Mouse (Mus musculus) stomach, postnatal 0 days (tissue): ENCODE measurements around the gene Tmem132a. TPM values are rescaled to one million over a fixed set of nuclear protein-coding genes. Genes with fewer than 3 reads are reported as not detected.

ENCODE experiments used
- ATAC-seq: fragments of 200-750 bp; cut with Nextera tagmentation; 2 replicates; pipeline ENCODE4 v1.8.0; 2017; ENCODE audit not compliant: low FRiP score, low TSS enrichment
- DNase-seq: peaks from one replicate; pipeline ENCODE4 v3.0.0-alpha.2; 2016; ENCODE audit warnings: low spot score
- H3K27ac ChIP-seq: fragments of 300-500 bp; sonication (generic); replicated peaks from 2 replicates; pipeline ENCODE4 v1.5.1; 2014; ENCODE audit warnings: mild to moderate bottlenecking, control low read depth
- H3K27me3 ChIP-seq: fragments of 300-500 bp; sonication (generic); 2 replicates; pipeline ENCODE4 v1.6.1; 2014; ENCODE audit warnings: low read length; ENCODE audit not compliant: control insufficient read depth, insufficient read depth
- H3K36me3 ChIP-seq: fragments of 300-500 bp; sonication (generic); 2 replicates; pipeline ENCODE4 v1.6.1; 2014; ENCODE audit warnings: low read length, mixed read lengths; ENCODE audit not compliant: control insufficient read depth, insufficient read depth
- H3K4me1 ChIP-seq: fragments of 300-500 bp; sonication (generic); replicated peaks from 2 replicates; pipeline ENCODE4 v1.6.1; 2014; ENCODE audit warnings: antibody characterized with exemption; ENCODE audit not compliant: control insufficient read depth, insufficient read depth
- H3K4me2 ChIP-seq: fragments of 300-500 bp; sonication (generic); replicated peaks from 2 replicates; pipeline ENCODE4 v1.6.1; 2014; ENCODE audit warnings: low read depth, mild to moderate bottlenecking, control low read depth, moderate library complexity
- H3K4me3 ChIP-seq: fragments of 300-500 bp; sonication (generic); 2 replicates; pipeline ENCODE4 v1.5.1; 2014; ENCODE audit warnings: low read depth, low read length, control low read depth
- H3K9ac ChIP-seq: fragments of 300-500 bp; sonication (generic); 2 replicates; pipeline ENCODE4 v1.6.1; 2014; ENCODE audit warnings: mild to moderate bottlenecking, low read length, control low read depth, mixed read lengths
- H3K9me3 ChIP-seq: fragments of 300-500 bp; sonication (generic); 2 replicates; pipeline ENCODE4 v1.6.1; 2016; ENCODE audit warnings: low read length; ENCODE audit not compliant: control insufficient read depth
- CTCF ChIP-seq: IDR thresholded peaks from 2 replicates; pipeline ENCODE4 v1.5.1; 2016; ENCODE audit warnings: antibody characterized with exemption, low read depth, mild to moderate bottlenecking, moderate library complexity
- EP300 ChIP-seq: optimal IDR thresholded peaks from 2 replicates; pipeline ENCODE3; 2016; ENCODE audit warnings: antibody characterized with exemption
- WGBS: fragments of 180-500 bp; shearing (Covaris S2); extraction: QIAGEN DNeasy Blood & Tissue Kit; methylation state at CpG from one replicate; pipeline ENCODE4 v1.1.7; 2014; 5-methylcytosine and 5-hydroxymethylcytosine counted together
- polyA plus RNA-seq: library from polyadenylated mRNA; unstranded; fragments of >200 nt; fragmentation: Nextera tagmentation; extraction: Ambion mirVana; gene quantifications from 2 replicates; pipeline ENCODE4 v1.2.1, GENCODE M21; 2015

Tmem132a gene
- polyA plus RNA-seq, 1 experiment from 2014 or later: 19.1 TPM

DNA sequence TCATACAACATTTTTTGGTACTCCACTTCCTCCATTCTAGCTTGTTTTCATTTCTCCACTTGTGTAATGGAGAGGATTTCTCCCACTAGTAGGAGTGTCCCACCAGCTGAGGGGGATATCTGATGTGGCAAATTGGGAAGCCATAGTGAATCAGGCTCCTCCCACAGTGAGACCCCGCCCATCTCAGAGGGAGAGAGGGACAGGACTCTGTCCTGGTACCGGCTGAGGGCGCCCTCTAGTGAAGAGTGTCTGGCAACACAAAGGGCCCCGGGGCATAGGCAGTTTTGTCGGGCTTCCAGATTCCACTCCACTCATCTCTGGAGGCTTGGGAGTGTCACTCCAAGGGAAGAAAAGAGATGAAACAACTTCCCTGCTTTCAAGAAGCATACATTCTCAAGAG is 38.3 kb downstream of the Tmem132a start:
- Histone ChIP-seq H3K9ac (no peak overlapping the region), H3K4me3 (no peak overlapping the region), H3K4me1 (no peaks in the 10 kb centered on the region), H3K27ac (no peak overlapping the region), H3K27me3 (no peaks in the 10 kb centered on the region), H3K4me2 (no peak overlapping the region), H3K9me3 (no peaks in the 10 kb centered on the region), H3K36me3 (no peaks in the 10 kb centered on the region)
- TF ChIP-seq CTCF: peak; percentile 78
- TF ChIP-seq EP300: no peak
- peak; percentile 81 for DNase-seq
- ATAC-seq: peak; percentile 80; the same call in 1 of the 2 replicates
- 10% methylated on average over 5 of the region's 5 CpGs for WGBS

- H3K27ac ChIP-seq: no peak within 1 kb of the TSS
- no peak for TF ChIP-seq CTCF
- no peak for TF ChIP-seq EP300
- H3K4me3 ChIP-seq: no peak within 1 kb of the TSS
- H3K4me2 ChIP-seq: no peak within 1 kb of the TSS
- ATAC-seq (no peak), DNase-seq (no peak)
- no peak within 1 kb of the TSS for H3K9ac ChIP-seq
- no peaks in the 10 kb centered on the region for H3K27me3 ChIP-seq
- no peaks in the 10 kb centered on the region for H3K9me3 ChIP-seq
- H3K4me1 ChIP-seq: no peaks in the 10 kb centered on the region
- WGBS: 87% methylated on average over 16 of the region's 16 CpGs
- H3K36me3 ChIP-seq: no peaks in the 10 kb centered on the region
These were observed 40.1 kb downstream of the Tmem132a start, which contains the start of gene Cd6 for GRCm38 (mm10) chr19:10829436-10830175. Gene Cd6 (minus strand): TSS chr19:10830058.

- ATAC-seq (no peak), DNase-seq (no peak)
- no peak for TF ChIP-seq CTCF
- no peak for TF ChIP-seq EP300
These were observed 41.4 kb downstream of the Tmem132a start for GRCm38 (mm10) chr19:10828321-10828720.

GRCm38 (mm10) chr19:10824061-10824460 is 45.7 kb downstream of the Tmem132a start:
- H3K4me3 ChIP-seq: no peak overlapping the region
- H3K27ac ChIP-seq: no peak overlapping the region
- no peaks in the 10 kb centered on the region for H3K9me3 ChIP-seq
- H3K9ac ChIP-seq: no peak overlapping the region
- no peak for DNase-seq
- TF ChIP-seq EP300 (no peak), CTCF (no peak)
- ATAC-seq: no peak
- no peaks in the 10 kb centered on the region for H3K4me1 ChIP-seq
- whole genome bisulfite sequencing: 61% methylated on average over 7 of the region's 7 CpGs
- H3K36me3 ChIP-seq: no peaks in the 10 kb centered on the region
- no peaks in the 10 kb centered on the region for H3K27me3 ChIP-seq
- H3K4me2 ChIP-seq: no peak overlapping the region

More at GRCm38 (mm10) chr19:10828321-10828720, 41.4 kb downstream of the Tmem132a start:
- Histone ChIP-seq H3K36me3 (no peaks in the 10 kb centered on the region), H3K9ac (no peak overlapping the region), H3K9me3 (no peaks in the 10 kb centered on the region), H3K4me1 (no peaks in the 10 kb centered on the region), H3K27ac (no peak overlapping the region), H3K4me3 (no peak overlapping the region), H3K4me2 (no peak overlapping the region), H3K27me3 (no peaks in the 10 kb centered on the region)
- 95% methylated on average over 5 of the region's 5 CpGs for WGBS

GRCm38 (mm10) chr19:10822534-10822933 is 47.2 kb downstream of the Tmem132a start:
- no peaks in the 10 kb centered on the region for H3K36me3 ChIP-seq
- ATAC-seq (no peak), DNase-seq (no peak)
- no peak overlapping the region for H3K4me2 ChIP-seq
- no peak overlapping the region for H3K27ac ChIP-seq
- no peaks in the 10 kb centered on the region; the same call in 1 of the 2 replicates for H3K4me1 ChIP-seq
- no peak overlapping the region for H3K4me3 ChIP-seq
- H3K9me3 ChIP-seq: no peaks in the 10 kb centered on the region
- H3K27me3 ChIP-seq: no peaks in the 10 kb centered on the region
- 91% methylated on average over 4 of the region's 4 CpGs for WGBS
- H3K9ac ChIP-seq: no peak overlapping the region
- TF ChIP-seq CTCF: no peak
- TF ChIP-seq EP300: no peak

- H3K4me3 ChIP-seq: no peak overlapping the region
- H3K27me3 ChIP-seq: no peaks in the 10 kb centered on the region
- TF ChIP-seq EP300: no peak
- no peak for TF ChIP-seq CTCF
- DNase-seq (no peak), ATAC-seq (no peak)
- WGBS: 68% methylated on average over 7 of the region's 7 CpGs
- H3K4me1 ChIP-seq: no peaks in the 10 kb centered on the region; the same call in 1 of the 2 replicates
- no peak overlapping the region for H3K27ac ChIP-seq
- no peak overlapping the region for H3K4me2 ChIP-seq
- no peak overlapping the region for H3K9ac ChIP-seq
- no peaks in the 10 kb centered on the region for H3K9me3 ChIP-seq
- H3K36me3 ChIP-seq: no peaks in the 10 kb centered on the region
These were observed 48.4 kb downstream of the Tmem132a start for GRCm38 (mm10) chr19:10821319-10821718.
